Mouse (Mus musculus): ENCODE results near the gene Pfn2. TPM values are rescaled to one million over a fixed set of nuclear protein-coding genes. Genes with fewer than 3 reads are reported as not detected.
"Not testable (repeated sequence)": the region's sequence is repeated elsewhere in the genome, so short reads cannot be mapped to it uniquely, and the experiment has no call there.

Pfn2 gene
- polyA plus RNA-seq, 1 experiment from 2014 or later: 226 TPM

DNA sequence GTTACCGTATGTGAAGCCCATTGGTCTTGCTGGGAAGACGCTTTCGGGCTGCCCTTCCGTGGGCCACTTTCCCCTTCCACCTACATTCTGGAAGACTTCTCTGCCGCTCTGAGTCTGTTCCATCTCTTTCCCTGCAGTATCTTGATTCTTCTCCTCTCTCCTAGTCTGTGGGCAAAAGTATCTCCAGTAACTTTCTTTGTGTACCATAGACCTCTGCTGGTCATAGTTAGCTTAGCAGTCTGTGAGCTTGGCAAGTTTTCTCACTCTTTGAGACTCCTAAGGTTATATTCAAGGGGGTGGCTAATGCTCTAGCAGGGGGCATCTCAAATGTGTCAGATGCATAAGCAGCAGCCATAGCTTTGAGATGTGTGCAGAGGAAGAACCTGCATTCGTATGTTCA lies 32.4 kb downstream of the Pfn2 start:
- CTCF ChIA-PET: interaction anchor here (0.8 to 2.0 kb wide), 7 partner anchors 12 to 308 kb away, joined by 3 to 35 read pairs (median 7); no protein-coding TSS in a partner anchor
- TF ChIP-seq CTCF (IDR thresholded peaks at IDR 0.05): peak; percentile 68
- ATAC-seq (peak; percentile 39), DNase-seq (ENCODE audit: low read depth, low spot score) (no peak)
- in situ Hi-C loops (cut with MboI; ENCODE audit: low pct_unique_long_range_greater_than_20kb): no loop called here
- H3K27me3 ChIP-seq: no peaks in the 10 kb centered on the region
- POLR2A ChIA-PET: interaction anchor here (0.9 to 1.1 kb wide), 2 partner anchors 12 to 316 kb away, joined by 3 read pairs; no protein-coding TSS in a partner anchor

DNA sequence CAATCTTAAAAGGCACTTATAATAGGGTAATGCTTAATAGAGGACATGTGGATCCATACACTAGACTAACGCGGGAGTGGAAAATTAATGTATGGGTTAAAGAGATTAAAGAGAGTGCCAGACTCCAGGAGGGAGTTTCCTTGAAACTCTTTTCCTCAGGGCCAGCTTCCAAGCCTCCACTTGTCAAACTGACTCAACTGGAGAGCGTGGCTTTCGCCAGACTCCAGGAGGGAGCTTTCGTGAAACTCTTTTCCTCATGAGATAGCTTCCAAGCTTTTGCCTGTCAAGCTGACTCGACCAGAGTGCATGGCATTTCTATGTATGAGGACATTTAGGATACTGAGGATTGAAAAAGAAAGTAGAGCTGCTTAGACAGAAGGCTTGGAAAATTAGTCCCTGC lies 52.8 kb downstream of the Pfn2 start:
- ATAC-seq; CTCF ChIA-PET; in situ Hi-C loops (cut with MboI; ENCODE audit: low pct_unique_long_range_greater_than_20kb); DNase-seq (ENCODE audit: low read depth, low spot score); H3K27me3 ChIP-seq: not testable (repeated sequence)
- POLR2A ChIA-PET: interaction anchor here (0.6 kb wide), 1 partner anchor 15 kb away, joined by 3 read pairs; no protein-coding TSS in a partner anchor

Other genes with a start within 250 kb of the Pfn2 start
- gene Commd2, start 196.4 kb downstream of the Pfn2 start, polyA plus RNA-seq (2021): 67.2 TPM
- not detected for gene Ankub1, start 155.3 kb downstream of the Pfn2 start, polyA plus RNA-seq (2021)
- gene Rnf13, start 112.0 kb downstream of the Pfn2 start, polyA plus RNA-seq (2021): 134 TPM

Measured in Patski (cell line).